Mouse (Mus musculus) 3134 (cell line): Measurements from ENCODE around the gene Meaf6.

ENCODE experiments used
- DNase-seq: peaks from one replicate; pipeline ENCODE4 v3.0.0-alpha.2; 2011; ENCODE audit warnings: low spot score; ENCODE audit not compliant: insufficient read length; ENCODE audit errors: extremely low read depth

The Meaf6 gene

GRCm38 (mm10) chr4:125084403-125085345 lies at the start of gene Meaf6:
Meaf6 (plus strand) TSS chr4:125085134.
- peak; percentile 89 for DNase-seq

GRCm38 (mm10) chr4:125044454-125044853 lies 40.5 kb upstream of the Meaf6 start:
- no peak for DNase-seq

DNA sequence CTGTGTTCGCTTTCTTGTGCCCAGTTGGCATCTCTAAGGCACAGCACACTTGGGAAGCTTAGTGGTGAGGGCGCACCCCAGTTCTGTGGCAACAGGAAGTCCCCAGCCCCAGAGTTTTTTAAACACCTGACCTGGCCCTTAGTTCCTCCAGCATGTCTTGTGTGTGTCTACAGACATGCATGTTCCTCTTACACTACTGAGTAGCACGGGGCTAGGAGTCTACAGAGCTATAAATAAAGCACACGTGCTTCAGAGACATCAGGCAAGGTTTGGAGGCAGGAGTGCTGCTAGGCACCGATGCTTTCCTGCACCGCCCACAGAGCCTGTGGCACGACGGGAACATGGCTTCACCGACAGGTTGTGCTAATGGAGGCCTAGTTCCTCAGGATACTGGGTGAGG lies 29.5 kb upstream of the Meaf6 start:
- DNase-seq: no peak

- no peak for DNase-seq
Observed at GRCm38 (mm10) chr4:125056476-125056875, 28.5 kb upstream of the Meaf6 start.

DNA sequence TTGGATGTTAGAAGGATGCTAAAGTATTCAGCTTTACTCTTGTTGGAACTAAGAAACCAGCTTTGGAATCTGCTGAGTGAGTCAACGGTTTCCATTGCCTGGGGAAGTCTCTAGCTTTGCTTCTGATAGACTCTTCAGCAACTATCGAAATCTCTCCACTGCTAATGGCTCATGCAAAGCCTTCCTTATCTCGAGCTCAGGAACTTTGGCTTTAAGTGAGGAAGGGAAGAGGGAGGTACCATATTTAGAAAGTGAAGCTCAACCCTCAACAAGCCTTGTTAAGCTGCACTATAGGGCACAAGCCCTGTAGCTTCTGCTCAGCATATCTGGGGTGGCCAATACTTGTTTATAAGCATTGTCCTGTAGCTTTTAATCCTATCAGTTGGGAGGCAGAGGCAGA lies 27.7 kb upstream of the Meaf6 start:
- no peak for DNase-seq

DNA sequence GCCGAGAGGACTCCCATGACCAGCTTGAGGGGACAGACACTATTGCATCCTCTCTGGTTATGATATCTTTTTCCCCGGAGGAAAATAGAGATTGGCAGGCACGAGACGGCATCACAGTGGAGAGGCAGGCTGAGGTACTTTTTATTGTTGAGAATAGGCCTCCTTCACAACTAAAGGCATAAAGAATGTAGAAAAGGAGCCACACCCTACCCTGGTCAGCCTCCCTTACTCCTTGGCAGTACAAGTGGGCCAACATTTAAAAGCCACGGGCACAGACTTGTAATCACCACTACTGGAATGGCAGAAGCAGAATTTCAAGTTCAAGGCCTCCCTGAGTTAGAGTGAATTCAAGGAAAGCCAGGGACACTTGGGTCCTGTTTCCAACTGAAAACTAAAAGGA lies 26.9 kb upstream of the Meaf6 start:
- no peak for DNase-seq

GRCm38 (mm10) chr4:125059025-125059424 lies 25.9 kb upstream of the Meaf6 start:
- DNase-seq: no peak

GRCm38 (mm10) chr4:125063829-125064228 lies 21.1 kb upstream of the Meaf6 start:
- DNase-seq: no peak

DNA sequence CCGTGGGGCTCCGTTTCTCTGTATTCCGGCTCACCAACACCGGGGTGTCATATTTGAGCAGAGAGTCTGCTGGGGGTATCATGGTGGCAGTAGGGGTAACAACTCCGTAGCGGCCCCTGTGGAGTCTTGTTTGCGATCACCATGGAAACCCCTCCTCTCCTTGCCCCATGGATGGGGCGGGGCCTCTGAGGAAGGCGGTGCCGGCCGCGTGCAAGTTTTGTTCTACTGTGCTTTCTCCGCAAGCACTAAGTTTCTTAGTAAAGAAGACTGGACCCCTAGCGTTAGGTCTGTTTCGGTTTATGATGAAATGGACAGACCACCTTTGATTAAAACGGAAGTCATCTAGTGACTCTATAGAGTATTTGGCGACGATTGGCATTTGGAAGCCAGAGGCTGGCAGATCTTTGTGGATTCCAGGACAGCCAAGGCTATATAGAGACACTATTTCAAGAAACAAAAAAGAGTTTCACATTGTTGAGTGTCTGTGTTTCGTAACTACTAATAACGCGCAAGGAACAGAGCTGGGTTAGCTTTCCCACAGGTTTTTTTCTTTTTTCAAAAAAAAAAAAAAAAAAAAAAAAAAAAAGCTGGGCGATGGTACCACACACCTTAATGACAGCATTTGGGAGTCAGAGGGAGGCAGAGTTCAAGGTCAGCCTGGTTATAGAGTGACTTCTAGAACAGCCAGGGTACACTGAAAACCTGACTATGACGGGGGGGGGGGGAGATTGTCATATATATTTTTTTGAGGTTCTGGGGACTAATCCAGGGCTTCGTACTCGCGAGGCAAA lies 19.2 kb upstream of the Meaf6 start, which contains the start of gene Dnali1:
Dnali1 (minus strand) TSS at position 187 of the 791 bp plus-strand sequence.
- no peak for DNase-seq

GRCm38 (mm10) chr4:125066490-125067370 lies 18.2 kb upstream of the Meaf6 start, which contains the start of gene Snip1:
Snip1 (plus strand) TSS chr4:125066672.
- DNase-seq: peak; percentile 90

DNA sequence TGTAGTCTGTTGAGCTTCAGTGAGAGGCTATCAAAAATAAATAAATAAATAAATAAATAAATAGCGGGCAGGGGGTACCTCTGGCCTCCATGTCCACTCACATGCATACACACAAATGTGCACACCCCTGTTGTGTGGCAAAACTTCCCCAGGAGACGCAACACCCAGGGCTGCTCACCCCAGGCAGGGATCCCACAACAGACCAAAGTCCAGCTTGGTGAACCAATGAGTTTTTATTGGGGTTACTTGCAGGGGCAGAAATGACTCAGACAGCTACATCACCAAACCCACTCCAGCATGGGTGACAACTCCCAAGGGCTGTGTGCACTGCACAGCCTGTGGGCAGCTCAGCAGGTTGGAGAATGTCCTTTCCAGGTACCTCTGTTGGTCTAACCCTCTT lies 7.2 kb upstream of the Meaf6 start:
- no peak for DNase-seq

DNA sequence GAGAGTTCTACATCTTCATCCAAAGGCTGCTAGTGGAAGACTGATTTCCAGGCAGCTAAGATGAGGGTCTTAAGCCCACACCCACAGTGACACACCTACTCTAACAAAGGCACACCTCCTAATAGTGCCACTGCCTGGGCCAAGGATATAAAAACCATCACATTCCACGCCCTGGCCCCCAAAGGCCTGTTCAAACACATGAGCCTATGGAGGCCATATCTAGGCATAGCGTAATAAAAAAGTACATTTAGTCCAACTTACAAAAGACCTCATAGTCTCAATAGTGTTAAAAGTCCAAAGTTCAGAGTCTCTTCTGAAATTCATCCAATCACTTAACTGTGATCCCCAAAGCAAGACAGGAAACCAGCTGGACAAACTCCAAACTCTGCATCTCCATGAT lies 6.2 kb upstream of the Meaf6 start:
- no peak for DNase-seq

GRCm38 (mm10) chr4:125085346-125085841 lies 460 bp downstream of the Meaf6 start:
- DNase-seq: peak; percentile 83

DNA sequence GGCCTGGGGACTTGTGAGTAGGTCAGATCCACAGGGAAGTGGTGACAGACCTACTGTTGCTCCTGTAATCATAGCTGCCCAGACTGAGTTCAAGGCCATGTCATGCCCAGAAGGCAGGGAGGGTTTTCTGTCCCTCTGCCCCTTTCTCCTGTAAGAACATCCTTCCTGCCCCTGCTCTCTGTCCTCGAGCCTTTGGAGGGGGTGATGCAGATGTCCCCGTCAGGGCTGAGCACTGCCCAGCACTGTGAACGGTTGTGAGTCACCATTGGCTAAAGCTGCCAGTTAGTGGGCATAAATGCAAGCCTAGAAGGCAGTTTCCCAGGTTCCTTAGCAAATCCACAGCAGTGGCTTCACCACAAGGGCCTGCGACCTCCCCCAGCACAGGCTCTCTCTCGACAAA lies 8.1 kb downstream of the Meaf6 start:
- DNase-seq: no peak

- DNase-seq: peak; percentile 57
Observed at GRCm38 (mm10) chr4:125096066-125096465, 11.1 kb downstream of the Meaf6 start.

DNA sequence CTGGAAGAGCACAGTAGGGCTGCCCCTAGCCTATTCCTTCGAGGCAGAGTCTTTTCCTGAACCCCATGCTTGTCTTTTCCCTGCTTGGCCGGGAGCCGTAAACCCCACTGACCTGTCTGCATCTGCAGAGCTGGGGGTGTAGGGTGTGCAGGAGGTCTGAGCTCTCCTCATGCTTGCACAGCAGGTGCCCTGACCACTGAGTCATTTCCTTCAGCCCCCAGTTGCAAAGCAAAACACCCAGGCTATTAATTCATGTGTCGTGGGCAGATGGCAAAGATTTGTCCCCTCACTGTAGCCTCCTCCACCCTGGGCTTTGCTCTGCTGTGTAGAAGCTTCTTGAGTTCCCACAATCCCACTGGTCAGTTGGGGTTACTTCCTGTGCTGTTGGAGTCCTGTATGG lies 12.5 kb downstream of the Meaf6 start:
- DNase-seq: no peak

DNA sequence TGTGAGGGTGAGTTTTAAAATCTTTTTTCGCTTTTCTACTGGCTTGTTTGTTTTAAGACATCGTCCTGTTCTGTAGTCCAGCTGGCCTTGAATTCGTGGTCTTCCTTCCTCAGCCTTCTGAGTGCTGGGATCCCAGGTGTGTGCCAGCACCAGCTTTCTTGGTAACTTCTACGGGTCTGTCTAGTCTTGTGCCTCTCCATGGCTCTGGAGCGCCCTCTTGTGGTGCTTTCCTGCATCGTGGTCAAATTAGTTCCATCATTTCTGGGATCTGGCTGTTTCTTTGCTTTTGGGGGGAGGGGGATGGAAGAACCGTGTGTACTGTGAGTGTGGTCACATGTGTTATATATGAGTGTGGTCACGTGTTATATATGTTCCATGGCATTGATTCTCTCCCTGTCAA lies 14.5 kb downstream of the Meaf6 start:
- no peak for DNase-seq

- DNase-seq: no peak
Observed at GRCm38 (mm10) chr4:125101334-125101733, 16.4 kb downstream of the Meaf6 start.

GRCm38 (mm10) chr4:125105354-125105753 lies 20.4 kb downstream of the Meaf6 start:
- no peak for DNase-seq

GRCm38 (mm10) chr4:125114638-125115037 lies 29.7 kb downstream of the Meaf6 start:
- DNase-seq: peak; percentile 60
